Mouse (Mus musculus) lung, postnatal 0 days (tissue): Measurements from ENCODE around the gene Ptprn2.

Source experiments
- CTCF ChIP-seq: IDR thresholded peaks from 2 replicates; pipeline ENCODE4 v1.5.1; 2016; ENCODE audit warnings: antibody characterized with exemption, mild to moderate bottlenecking
- EP300 ChIP-seq: IDR thresholded peaks from 2 replicates; pipeline ENCODE4 v1.6.1; 2016; ENCODE audit warnings: antibody characterized with exemption, mild to moderate bottlenecking, control low read depth

- TF ChIP-seq EP300 = no peak
- TF ChIP-seq CTCF = no peak
Measured at GRCm38 (mm10) chr12:117017912-117018311, 532.4 kb downstream of the Ptprn2 start.
